Mouse (Mus musculus) right cerebral cortex, postnatal 25 days (tissue): ENCODE measurements around the gene Rasgrp1.

Experiments used
- DNase-seq: peaks from one replicate; pipeline ENCODE4 v3.0.0; 2022

Rasgrp1 gene

DNA sequence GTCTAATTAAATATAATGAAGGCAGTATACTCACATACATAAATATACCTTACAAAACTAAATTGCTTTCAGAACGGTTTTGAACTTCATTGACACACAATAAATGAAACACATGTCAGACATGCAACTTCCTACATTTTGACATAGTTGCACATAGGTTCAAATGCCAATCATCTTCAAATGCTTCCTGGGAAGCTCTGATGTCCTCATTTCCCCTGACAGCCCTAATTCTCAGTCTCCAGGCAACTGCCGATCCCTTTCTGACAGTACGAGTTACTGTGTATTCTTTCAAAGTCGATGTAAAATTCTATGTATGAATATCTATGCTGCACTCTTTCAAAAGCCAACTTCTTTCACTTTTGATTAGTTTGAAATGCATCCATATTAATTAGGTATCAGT, 100.8 kb downstream of the Rasgrp1 start:
- no peak for DNase-seq

DNA sequence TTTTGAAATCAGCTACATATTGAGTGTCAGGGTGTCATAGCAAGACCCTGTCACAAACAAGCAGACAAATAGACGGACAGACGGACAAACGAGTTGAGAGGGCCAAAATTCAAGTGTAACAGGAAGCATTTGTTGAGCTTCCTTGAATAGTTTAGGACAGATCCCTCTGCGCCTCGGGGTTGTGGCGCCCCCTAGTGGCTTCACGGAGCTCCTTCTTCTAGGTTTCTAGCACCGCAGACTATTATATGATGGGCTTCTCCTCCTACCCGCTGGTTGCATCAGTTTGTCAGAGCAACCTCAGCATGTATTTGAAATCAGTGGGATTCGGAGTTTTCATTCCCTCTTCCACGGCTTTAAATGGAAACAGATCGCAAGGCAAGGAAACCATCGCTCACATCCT, 111.5 kb downstream of the Rasgrp1 start:
- DNase-seq: peak; percentile 86

DNA sequence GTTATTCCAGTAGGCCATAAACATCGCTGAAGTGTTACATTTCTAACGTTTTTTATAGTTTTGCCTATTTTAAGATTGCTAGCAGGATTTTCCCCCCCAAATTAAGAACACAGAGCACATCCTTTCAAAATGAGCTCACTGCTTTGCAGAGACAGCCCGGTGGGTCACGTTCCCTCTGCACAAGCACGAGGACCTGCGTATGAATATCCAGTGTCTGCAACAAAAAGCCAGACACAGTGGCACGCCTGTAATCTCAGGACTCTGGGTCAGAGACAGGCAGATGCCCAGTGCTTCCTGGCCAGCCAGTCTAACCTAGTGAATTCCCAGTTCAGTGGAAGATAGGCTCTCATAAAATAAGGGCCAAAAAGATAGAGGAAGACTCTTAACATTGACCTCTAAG, 112.5 kb downstream of the Rasgrp1 start:
- no peak for DNase-seq
